Mouse (Mus musculus) MEL-GATA-1-ER (cell line): Measurements from ENCODE around the gene Scamp1.

Experiments used
- DNase-seq: peaks from one replicate; pipeline ENCODE4 v3.0.0-alpha.2; 2012; ENCODE audit warnings: low read depth; ENCODE audit errors: extremely low read depth

The Scamp1 gene

DNA sequence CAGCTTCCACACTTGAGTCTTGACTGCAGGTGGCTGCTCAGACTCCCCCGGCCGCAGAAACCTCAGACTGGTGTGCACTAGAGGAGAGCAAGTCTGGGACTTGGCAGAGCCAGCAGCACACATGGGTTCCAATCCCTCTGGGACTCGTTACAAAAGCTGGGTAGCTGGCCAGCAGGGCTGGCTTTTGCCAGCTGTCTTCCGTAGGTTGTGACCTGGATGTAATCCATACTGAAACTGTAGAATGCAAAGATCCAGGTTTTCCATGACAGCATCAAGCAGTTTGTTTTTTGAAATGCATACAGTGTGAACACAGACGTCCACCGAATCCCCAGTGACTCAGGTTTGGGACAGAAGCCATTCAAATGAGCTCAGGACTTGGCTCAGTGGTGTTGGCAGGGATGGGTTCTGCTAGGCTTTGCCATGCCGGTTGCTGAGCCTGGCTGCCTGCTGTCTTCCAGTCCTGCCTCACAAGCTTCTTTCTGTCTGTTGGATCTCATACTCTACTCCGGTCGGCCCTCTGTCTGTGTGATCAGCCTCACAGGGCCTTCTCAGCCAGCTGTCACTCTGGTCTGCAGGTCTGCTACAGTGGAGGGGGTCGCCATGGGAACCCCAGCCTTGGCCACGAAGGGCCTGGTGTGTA lies 107.1 kb downstream of the Scamp1 start:
- DNase-seq: no peak

- peak; percentile 76 for DNase-seq
Observed at GRCm38 (mm10) chr13:94177148-94177547, 108.5 kb downstream of the Scamp1 start.

- DNase-seq: peak; percentile 74
Observed at GRCm38 (mm10) chr13:94175379-94176050, 110.1 kb downstream of the Scamp1 start.

DNA sequence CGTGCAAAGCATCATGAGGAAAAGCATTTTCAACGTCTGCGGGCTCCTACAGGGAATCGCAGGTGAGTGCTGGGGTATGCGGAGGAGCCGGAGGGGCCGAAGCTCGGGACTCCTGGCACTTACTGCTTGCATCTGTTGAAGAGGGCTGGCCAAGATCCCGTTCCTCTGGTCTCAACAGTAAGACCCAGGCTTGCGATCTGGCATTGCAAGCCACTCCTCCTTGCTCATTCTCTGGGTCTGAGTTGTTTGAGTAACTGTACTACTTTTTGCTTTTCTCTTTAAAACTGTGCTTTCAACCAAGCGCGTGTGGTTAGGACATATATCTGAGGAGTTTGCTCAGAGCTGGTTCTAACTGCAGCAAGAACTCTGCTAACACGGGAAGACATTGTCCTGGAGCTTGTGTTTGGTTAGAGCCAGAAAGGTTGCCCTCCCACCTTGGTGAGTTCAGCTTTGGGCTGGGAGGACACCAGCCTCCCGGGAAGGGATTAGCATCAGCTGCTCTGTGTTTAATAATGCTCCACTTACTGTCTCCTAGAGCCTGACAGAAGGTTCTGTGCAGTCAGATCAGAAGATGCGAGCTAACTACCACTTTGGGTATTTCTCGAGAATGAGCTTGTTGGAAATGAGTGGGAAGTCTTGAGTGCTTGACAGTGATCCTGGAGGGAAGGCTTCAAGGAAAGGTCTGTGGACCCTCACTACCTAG lies 110.9 kb downstream of the Scamp1 start:
- DNase-seq: peak; percentile 64

DNA sequence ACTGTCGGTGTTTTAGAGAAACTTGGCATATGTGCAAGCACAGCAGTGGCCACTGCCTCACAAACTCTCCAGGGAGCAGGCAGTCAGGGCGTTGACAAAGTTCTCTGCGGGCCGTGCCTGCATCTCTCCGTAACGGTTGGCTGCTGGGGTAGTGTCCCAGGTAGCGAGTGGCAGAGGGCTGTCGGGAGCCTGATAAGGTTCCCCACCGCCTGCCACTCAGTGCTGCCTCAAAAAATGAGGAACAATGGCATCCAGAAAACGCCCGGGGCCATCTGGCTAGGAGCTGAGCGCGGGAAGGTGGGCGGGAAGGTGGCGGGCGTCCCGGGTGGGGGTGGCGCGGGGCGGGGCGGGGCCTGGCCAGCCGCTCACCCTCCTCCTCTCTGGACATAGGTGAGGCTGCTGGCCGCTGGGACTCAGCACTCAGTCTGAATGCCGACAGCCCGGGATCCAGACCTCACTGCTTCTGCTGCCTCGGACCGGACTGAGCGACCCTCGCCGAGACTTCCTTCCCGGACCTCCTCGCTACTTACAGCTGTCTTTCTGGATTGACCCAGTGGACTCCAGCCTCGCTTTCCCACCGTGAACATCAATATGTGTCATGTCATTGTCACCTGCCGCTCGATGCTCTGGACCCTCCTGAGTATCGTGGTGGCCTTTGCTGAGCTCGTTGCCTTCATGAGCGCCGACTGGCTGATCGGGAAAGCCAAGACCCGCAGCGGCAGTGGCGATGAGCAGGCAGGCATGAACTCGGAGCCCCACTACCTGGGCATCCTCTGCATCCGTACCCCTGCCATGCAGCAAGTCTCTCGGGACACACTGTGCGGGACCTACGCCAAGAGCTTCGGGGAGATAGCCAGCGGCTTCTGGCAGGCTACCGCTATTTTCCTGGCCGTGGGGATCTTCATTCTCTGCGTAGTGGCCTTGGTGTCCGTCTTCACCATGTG lies 111.8 kb downstream of the Scamp1 start:
- DNase-seq: peak; percentile 91

DNA sequence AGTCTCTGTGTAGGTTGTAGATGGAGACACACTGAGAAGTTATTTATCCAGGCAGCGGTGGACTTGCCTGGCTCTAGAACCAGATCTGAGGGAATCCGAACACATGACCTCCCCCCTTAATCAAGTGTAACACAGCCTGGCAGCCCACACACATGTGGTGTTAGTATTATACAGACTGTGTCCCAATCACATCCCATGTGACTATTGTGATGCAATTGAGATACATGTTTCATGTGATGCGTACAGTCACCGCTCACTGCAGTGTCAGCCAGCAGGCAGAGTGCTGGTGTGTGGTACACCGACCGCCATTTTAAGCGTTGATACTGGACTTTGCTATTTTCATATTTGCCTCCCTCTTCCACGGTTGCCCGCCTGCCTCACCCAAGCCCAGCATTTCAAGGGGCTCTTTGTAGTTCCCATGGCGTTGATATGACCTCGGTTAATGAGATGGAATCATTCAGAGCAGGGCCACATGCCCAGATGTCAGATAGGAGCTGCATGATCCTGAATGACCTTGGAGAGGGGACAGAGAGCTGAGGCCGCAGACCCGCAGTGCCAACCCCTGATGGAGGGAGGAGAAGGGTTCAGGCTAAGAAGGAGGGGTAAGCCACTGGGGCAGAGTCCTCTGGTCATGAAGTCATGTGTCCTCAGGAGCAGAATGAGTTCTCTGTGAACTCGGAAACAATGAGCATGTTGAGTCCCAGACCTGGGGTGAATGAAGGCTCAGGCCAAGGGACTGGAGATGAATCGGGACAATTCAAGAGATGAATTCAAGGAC lies 112.9 kb downstream of the Scamp1 start:
- DNase-seq: no peak

GRCm38 (mm10) chr13:94171612-94172011 lies 114.0 kb downstream of the Scamp1 start:
- DNase-seq: peak; percentile 41

DNA sequence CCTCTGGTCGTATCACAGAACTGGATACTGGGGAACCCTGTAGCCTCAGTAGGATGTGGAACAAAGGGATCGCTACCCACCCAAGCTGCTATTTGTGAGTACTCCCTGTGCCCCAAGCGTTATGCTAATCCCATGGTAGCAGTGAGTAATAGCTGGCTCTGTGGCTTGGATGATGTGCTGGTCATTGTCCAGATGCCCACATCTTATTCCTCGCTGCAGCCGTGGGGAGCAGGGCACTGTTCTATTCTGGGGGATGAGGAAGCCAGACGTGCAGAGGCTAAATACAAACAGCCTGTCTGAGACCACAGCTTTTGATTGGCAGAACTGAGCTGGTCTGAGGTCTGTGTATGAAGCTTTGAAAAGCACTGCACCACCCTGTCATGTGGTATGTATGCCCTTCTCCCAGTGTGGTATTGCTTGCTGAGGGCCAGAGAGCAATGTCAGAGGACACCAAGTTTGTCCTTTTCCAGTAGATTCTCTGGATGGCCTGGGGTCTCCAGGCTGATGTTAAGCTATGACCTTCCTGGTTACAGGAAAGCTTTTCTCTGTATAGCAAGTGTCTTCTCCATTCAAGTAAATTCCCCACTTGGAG lies 116.2 kb downstream of the Scamp1 start:
- no peak for DNase-seq

DNA sequence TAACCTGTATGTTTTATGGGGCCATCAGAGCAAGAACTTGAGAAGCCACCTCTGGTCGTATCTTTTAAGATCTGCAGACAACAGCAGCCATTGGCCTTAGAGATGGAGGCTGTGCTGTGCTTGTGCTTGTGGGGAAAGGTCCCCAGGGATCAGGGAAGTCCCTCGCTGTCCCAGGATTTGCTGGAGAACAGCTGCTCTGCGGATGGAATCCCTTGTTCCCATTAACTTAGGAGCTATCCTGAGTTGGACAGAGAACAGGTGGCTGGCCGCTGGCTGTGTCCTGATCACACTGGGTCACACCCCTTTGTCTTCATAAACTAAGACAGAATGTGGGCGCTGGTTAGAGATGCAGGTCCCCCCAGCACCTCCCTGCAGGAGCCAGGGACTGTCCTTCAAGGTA lies 117.3 kb downstream of the Scamp1 start:
- no peak for DNase-seq

DNA sequence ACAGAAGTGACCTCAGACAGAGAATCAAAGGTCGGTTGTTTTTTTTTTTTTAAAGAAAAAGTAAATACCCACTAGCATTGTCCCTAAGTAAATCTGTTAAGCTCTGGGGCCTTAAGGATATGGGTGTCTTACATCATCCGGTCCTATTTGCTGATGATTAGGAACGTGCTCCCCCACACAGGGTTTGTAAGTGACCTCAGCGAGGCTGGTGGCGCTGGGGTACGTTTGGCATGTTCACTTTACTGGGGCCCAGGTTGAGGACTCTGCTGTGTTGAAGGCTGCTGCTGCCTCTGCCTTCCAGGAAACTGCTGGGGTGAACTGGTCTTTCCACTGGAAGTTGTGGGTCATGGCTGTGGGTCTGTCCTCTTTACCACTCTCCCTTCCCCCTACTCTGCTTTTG lies 121.2 kb downstream of the Scamp1 start:
- DNase-seq: no peak

GRCm38 (mm10) chr13:94159478-94160220 lies 126.0 kb downstream of the Scamp1 start:
- no peak for DNase-seq

DNA sequence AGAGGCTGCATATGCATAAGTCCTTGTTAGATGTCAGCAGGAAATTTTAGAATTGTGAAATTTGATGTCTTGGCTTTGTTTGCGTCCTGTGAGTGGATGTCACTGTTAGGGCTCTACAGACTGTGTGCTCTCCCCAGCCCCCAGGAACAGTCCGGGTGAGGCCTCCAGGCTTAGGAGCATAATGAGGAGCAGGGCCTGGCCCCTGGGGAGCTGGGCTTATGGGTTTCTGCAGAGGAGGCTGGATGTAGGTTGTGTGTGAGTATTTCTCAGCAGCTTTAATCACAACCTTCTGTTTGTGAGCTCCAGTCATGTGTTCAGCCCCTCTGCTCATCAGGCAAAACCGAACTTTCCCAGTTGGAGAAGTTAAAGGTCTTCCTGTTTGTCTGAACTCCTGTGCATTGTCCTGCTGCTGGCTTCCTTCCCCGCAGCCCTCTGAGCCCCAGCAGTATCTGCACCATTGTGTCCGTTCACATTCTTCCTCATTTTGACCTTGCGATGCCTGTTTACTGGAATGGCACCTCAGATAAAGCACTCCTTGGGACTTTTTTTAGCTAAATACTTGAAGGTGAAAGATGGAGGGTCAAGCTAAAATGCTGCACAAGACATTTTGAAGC lies 126.7 kb downstream of the Scamp1 start:
- no peak for DNase-seq

- no peak for DNase-seq
Observed at GRCm38 (mm10) chr13:94155657-94156429, 129.8 kb downstream of the Scamp1 start.

DNA sequence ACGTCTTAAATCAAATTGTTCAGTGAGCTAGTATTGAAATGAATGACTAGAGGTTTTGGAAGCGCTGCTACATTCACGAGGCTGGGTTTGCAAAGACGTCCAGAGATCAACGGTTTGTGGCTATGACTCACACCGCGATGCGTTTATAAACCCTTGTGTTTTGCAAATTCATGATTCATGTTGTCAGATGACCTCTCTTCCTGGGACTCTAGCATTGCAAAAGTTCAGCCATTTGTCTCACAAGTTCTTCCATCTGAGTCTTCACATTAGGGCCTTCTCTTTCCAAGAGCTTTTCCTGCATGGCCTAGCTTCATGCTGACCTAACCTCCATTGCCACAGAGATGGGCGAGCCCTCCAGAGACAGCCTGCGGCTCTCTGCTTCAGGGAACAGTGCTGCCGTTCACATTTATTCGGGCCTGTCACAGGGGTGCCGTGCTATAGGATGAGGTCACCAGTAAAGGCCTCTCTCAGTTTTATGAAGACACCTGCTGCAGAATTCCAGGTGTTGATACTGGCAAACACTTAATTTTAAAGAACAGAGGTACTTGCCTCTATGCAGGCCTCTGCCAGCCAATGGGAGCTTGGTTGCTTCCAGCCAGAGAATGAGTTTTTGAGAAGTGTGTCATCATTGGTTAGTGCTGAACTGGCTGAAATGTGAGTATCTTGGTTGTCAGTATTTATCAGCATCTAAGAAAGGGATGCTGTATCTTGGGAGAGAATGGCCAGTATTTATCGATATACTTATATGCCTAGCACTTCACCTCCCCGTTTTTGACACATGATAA lies 131.0 kb downstream of the Scamp1 start:
- no peak for DNase-seq

DNA sequence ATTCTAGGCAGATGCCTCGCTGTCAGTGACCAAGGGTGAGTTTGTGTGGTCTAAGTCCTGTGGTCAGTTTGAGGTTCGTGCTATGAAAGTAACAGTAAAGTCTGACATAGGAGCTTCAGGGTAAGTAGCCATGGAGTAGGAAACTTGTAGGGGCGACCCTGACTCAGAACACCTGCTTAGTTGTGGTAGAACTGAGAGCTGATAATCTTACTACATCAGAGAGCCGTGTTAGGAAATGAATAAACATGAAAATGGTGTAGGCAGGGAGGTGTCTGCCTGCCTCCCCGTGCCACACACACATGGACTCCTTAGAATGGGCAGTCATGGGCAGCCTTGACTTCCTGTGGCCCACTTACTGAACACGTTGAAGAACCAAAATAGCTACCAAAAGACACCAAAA lies 132.0 kb downstream of the Scamp1 start:
- no peak for DNase-seq

- DNase-seq: no peak
Observed at GRCm38 (mm10) chr13:94152836-94153235, 132.8 kb downstream of the Scamp1 start.
